Mouse (Mus musculus) pancreas, adult 10 weeks (tissue): Measurements from ENCODE around the gene Esp1. TPM values are rescaled to one million over a fixed set of nuclear protein-coding genes. Genes with fewer than 3 reads are reported as not detected.

ENCODE experiments used
- polyA plus RNA-seq: library from polyadenylated mRNA; stranded (reverse); fragments of 350-450 nt; fragmentation: Illumina TruSeq; extraction: RNeasy Lipid Tissue Mini Kit (QIAGEN cat#74804); gene quantifications from one replicate; pipeline ENCODE4 v1.2.3, GENCODE M21; 2015; ENCODE audit warnings: low read depth, low replicate concordance; ENCODE audit not compliant: insufficient read depth

Esp1 gene
- not detected for polyA plus RNA-seq

GRCm38 (mm10) chr17:40726820-40727219 lies at the start of gene Esp1:
Esp1 (plus strand) TSS chr17:40727120.

Other genes with a start within 250 kb of the Esp1 start
- gene Esp8, start 207.1 kb upstream of the Esp1 start, polyA plus RNA-seq = not detected
- not detected for gene Esp6, start 165.6 kb upstream of the Esp1 start, polyA plus RNA-seq
- gene Esp4, start 128.5 kb upstream of the Esp1 start, polyA plus RNA-seq = not detected
- gene Esp3, start 95.0 kb upstream of the Esp1 start, polyA plus RNA-seq = not detected
- not detected for gene Crisp2, start 79.9 kb downstream of the Esp1 start, polyA plus RNA-seq
- not detected for gene Rhag, start 84.0 kb downstream of the Esp1 start, polyA plus RNA-seq
- gene 9130008F23Rik, start 153.4 kb downstream of the Esp1 start, polyA plus RNA-seq = 1.0 TPM
- not detected for gene Glyatl3, start 187.2 kb downstream of the Esp1 start, polyA plus RNA-seq
- 6.7 TPM for gene Mut, start 207.6 kb downstream of the Esp1 start, polyA plus RNA-seq
- 0.70 TPM for gene Cenpq, start 207.9 kb downstream of the Esp1 start, polyA plus RNA-seq